Mouse (Mus musculus): ENCODE data around the gene Spo11. TPM values are rescaled to one million over a fixed set of nuclear protein-coding genes. Genes with fewer than 3 reads are reported as not detected.

The Spo11 gene
- polyA plus RNA-seq, 1 experiment: not detected

GRCm38 (mm10) chr2:173027169-173027823, 49.8 kb downstream of the Spo11 start:
- Histone ChIP-seq H3K4me3 (ENCODE audit: insufficient read depth, low read depth, low read length) (no peak overlapping the region), H3K27ac (replicated peaks; ENCODE audit: low read depth, low read length) (no peak overlapping the region), H3K4me1 (ENCODE audit: control insufficient read depth, insufficient read depth, insufficient read length, low read length) (peaks cover 31% of the 10 kb centered on the region)

GRCm38 (mm10) chr2:173027824-173028495, 50.5 kb downstream of the Spo11 start:
- H3K4me3 ChIP-seq (ENCODE audit: insufficient read depth, low read depth, low read length): no peak overlapping the region
- no peak overlapping the region for H3K27ac ChIP-seq (replicated peaks; ENCODE audit: low read depth, low read length)
- peaks cover 31% of the 10 kb centered on the region for H3K4me1 ChIP-seq (ENCODE audit: control insufficient read depth, insufficient read depth, insufficient read length, low read length)

GRCm38 (mm10) chr2:173028508-173029031, 51.1 kb downstream of the Spo11 start:
- Histone ChIP-seq H3K4me1 (ENCODE audit: control insufficient read depth, insufficient read depth, insufficient read length, low read length) (peaks cover 29% of the 10 kb centered on the region), H3K4me3 (ENCODE audit: insufficient read depth, low read depth, low read length) (no peak overlapping the region), H3K27ac (replicated peaks; ENCODE audit: low read depth, low read length) (no peak overlapping the region)

- no peak overlapping the region for H3K4me3 ChIP-seq (ENCODE audit: insufficient read depth, low read depth, low read length)
- peaks cover 20% of the 10 kb centered on the region for H3K4me1 ChIP-seq (ENCODE audit: control insufficient read depth, insufficient read depth, insufficient read length, low read length)
- H3K27ac ChIP-seq (replicated peaks; ENCODE audit: low read depth, low read length): no peak overlapping the region
These were observed 53.3 kb downstream of the Spo11 start for GRCm38 (mm10) chr2:173030591-173031338.

GRCm38 (mm10) chr2:173033531-173033930, 56.0 kb downstream of the Spo11 start:
- Histone ChIP-seq H3K4me3 (ENCODE audit: insufficient read depth, low read depth, low read length) (no peak overlapping the region), H3K27ac (replicated peaks; ENCODE audit: low read depth, low read length) (no peak overlapping the region), H3K4me1 (ENCODE audit: control insufficient read depth, insufficient read depth, insufficient read length, low read length) (no peaks in the 10 kb centered on the region)

- H3K4me1 ChIP-seq (ENCODE audit: control insufficient read depth, insufficient read depth, insufficient read length, low read length): no peaks in the 10 kb centered on the region
- H3K27ac ChIP-seq (replicated peaks; ENCODE audit: low read depth, low read length): no peak overlapping the region
- no peak overlapping the region for H3K4me3 ChIP-seq (ENCODE audit: insufficient read depth, low read depth, low read length)
These were observed 57.5 kb downstream of the Spo11 start for GRCm38 (mm10) chr2:173034998-173035397.

GRCm38 (mm10) chr2:173035653-173036052, 58.2 kb downstream of the Spo11 start:
- H3K4me1 ChIP-seq (ENCODE audit: control insufficient read depth, insufficient read depth, insufficient read length, low read length): no peaks in the 10 kb centered on the region
- no peak overlapping the region for H3K4me3 ChIP-seq (ENCODE audit: insufficient read depth, low read depth, low read length)
- no peak overlapping the region for H3K27ac ChIP-seq (replicated peaks; ENCODE audit: low read depth, low read length)

- no peak overlapping the region for H3K4me3 ChIP-seq (ENCODE audit: insufficient read depth, low read depth, low read length)
- no peak overlapping the region for H3K27ac ChIP-seq (replicated peaks; ENCODE audit: low read depth, low read length)
- no peaks in the 10 kb centered on the region for H3K4me1 ChIP-seq (ENCODE audit: control insufficient read depth, insufficient read depth, insufficient read length, low read length)
These were observed 58.6 kb downstream of the Spo11 start for GRCm38 (mm10) chr2:173036055-173036454.

GRCm38 (mm10) chr2:173036611-173037010, 59.1 kb downstream of the Spo11 start:
- Histone ChIP-seq H3K27ac (replicated peaks; ENCODE audit: low read depth, low read length) (no peak overlapping the region), H3K4me1 (ENCODE audit: control insufficient read depth, insufficient read depth, insufficient read length, low read length) (no peaks in the 10 kb centered on the region), H3K4me3 (ENCODE audit: insufficient read depth, low read depth, low read length) (no peak overlapping the region)

GRCm38 (mm10) chr2:173037347-173037746, 59.8 kb downstream of the Spo11 start:
- no peak overlapping the region for H3K4me3 ChIP-seq (ENCODE audit: insufficient read depth, low read depth, low read length)
- no peak overlapping the region for H3K27ac ChIP-seq (replicated peaks; ENCODE audit: low read depth, low read length)
- no peaks in the 10 kb centered on the region for H3K4me1 ChIP-seq (ENCODE audit: control insufficient read depth, insufficient read depth, insufficient read length, low read length)

- Histone ChIP-seq H3K27ac (replicated peaks; ENCODE audit: low read depth, low read length) (no peak overlapping the region), H3K4me1 (ENCODE audit: control insufficient read depth, insufficient read depth, insufficient read length, low read length) (no peaks in the 10 kb centered on the region), H3K4me3 (ENCODE audit: insufficient read depth, low read depth, low read length) (no peak overlapping the region)
These were observed 60.5 kb downstream of the Spo11 start for GRCm38 (mm10) chr2:173037827-173038607.

- H3K4me3 ChIP-seq (ENCODE audit: insufficient read depth, low read depth, low read length): no peak overlapping the region
- H3K27ac ChIP-seq (replicated peaks; ENCODE audit: low read depth, low read length): no peak overlapping the region
- H3K4me1 ChIP-seq (ENCODE audit: control insufficient read depth, insufficient read depth, insufficient read length, low read length): no peaks in the 10 kb centered on the region
These were observed 61.5 kb downstream of the Spo11 start for GRCm38 (mm10) chr2:173039041-173039440.

- H3K27ac ChIP-seq (replicated peaks; ENCODE audit: low read depth, low read length): no peak overlapping the region
- no peak overlapping the region for H3K4me3 ChIP-seq (ENCODE audit: insufficient read depth, low read depth, low read length)
- peaks cover 4% of the 10 kb centered on the region for H3K4me1 ChIP-seq (ENCODE audit: control insufficient read depth, insufficient read depth, insufficient read length, low read length)
These were observed 63.3 kb downstream of the Spo11 start for GRCm38 (mm10) chr2:173040803-173041202.

GRCm38 (mm10) chr2:173041242-173041641, 63.7 kb downstream of the Spo11 start:
- H3K27ac ChIP-seq (replicated peaks; ENCODE audit: low read depth, low read length): no peak overlapping the region

GRCm38 (mm10) chr2:173041893-173042292, 64.4 kb downstream of the Spo11 start:
- peaks cover 6% of the 10 kb centered on the region for H3K4me1 ChIP-seq (ENCODE audit: control insufficient read depth, insufficient read depth, insufficient read length, low read length)
- no peak overlapping the region for H3K27ac ChIP-seq (replicated peaks; ENCODE audit: low read depth, low read length)
- no peak overlapping the region for H3K4me3 ChIP-seq (ENCODE audit: insufficient read depth, low read depth, low read length)

More at GRCm38 (mm10) chr2:173041242-173041641, 63.7 kb downstream of the Spo11 start:
- Histone ChIP-seq H3K4me3 (ENCODE audit: insufficient read depth, low read depth, low read length) (no peak overlapping the region), H3K4me1 (ENCODE audit: control insufficient read depth, insufficient read depth, insufficient read length, low read length) (peaks cover 4% of the 10 kb centered on the region)

All from brown adipose tissue, adult 24 weeks (tissue).